Mouse (Mus musculus) E14TG2a.4 (cell line): Measurements from ENCODE around the gene Cyp17a1.

ENCODE experiments used
- H3K27me3 ChIP-seq: 2 replicates; pipeline ENCODE4 v1.6.1; 2014; ENCODE audit warnings: low read length, control low read depth; ENCODE audit not compliant: insufficient read depth
- H3K36me3 ChIP-seq: 2 replicates; pipeline ENCODE4 v1.6.1; 2014; ENCODE audit warnings: low read length, control low read depth; ENCODE audit not compliant: insufficient read depth
- H3K4me1 ChIP-seq: replicated peaks from 2 replicates; pipeline ENCODE4 v1.6.1; 2014; ENCODE audit warnings: low read depth, low read length, control low read depth
- H3K4me3 ChIP-seq: replicated peaks from 2 replicates; pipeline ENCODE4 v1.5.1; 2014; ENCODE audit warnings: mild to moderate bottlenecking, low read length
- H3K9me3 ChIP-seq: 2 replicates; pipeline ENCODE4 v1.6.1; 2014; ENCODE audit warnings: low read length, control low read depth
- CTCF ChIP-seq: conservative IDR thresholded peaks from 2 replicates; pipeline ENCODE4 v1.5.1; 2014; ENCODE audit warnings: low read length
- NANOG ChIP-seq: IDR thresholded peaks from 2 replicates; pipeline ENCODE4 v1.6.1; 2014; ENCODE audit warnings: borderline replicate concordance, low read length, mixed read lengths
- POU5F1 ChIP-seq: IDR thresholded peaks from 2 replicates; pipeline ENCODE4 v1.6.1; 2014; ENCODE audit warnings: low read length, borderline replicate concordance

Cyp17a1 gene

DNA sequence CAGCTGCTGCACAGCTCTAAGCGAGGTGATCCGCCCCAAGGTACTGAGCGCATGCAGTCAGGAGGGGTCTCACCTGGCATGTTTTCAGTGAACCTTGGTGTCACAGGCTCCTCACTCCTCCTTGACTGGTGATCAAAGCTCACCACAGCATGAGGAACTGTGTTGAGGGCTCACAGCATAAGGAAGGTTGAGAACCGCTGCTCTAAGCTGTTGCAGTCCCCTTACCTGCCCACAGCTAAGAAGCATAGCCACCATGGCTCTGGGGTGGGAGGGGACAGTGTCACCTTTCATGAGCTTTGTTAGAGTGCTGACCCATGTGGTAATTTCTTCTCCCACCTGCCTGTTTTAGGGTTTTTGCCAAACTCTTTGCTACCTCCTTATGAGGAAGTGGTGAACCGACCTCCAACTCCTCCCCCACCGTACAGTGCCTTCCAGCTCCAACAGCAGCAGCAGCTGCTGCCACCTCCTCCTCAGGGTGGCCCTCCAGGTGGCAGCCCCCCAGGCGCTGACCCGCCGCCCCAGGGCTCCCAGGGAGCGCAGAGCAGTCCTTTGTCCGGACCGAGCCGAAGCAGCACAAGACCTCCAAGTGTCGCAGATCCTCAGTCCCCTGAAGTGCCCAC, 19.2 kb downstream of the Cyp17a1 start:
- Histone ChIP-seq H3K9me3 (no peaks in the 10 kb centered on the region), H3K4me1 (peaks cover 46% of the 10 kb centered on the region), H3K27me3 (no peaks in the 10 kb centered on the region), H3K36me3 (peaks cover 54% of the 10 kb centered on the region), H3K4me3 (no peak overlapping the region)
- TF ChIP-seq POU5F1, result no peak
- TF ChIP-seq CTCF, result no peak
- no peak for TF ChIP-seq NANOG

DNA sequence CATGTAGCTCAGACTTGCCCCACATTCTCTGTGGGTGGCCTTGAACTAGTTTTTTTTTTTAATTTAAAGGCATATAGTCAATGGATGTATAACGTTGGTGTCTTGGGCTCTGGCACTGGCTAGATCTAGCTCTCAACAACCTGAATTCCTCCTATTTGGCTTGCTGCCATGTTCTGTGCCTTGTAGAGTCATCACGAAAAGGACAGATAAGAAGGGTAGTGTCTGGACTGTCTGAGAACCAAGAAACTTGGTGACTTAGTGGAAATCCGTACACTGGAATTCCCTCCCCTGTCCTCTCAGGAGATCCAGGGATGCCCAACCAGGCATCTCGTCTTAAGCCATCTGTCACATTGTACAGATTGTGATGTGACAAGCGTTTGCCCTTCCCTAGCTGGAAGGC, 19.8 kb downstream of the Cyp17a1 start:
- peaks cover 46% of the 10 kb centered on the region for H3K4me1 ChIP-seq
- H3K4me3 ChIP-seq, result no peak overlapping the region
- H3K36me3 ChIP-seq, result peaks cover 58% of the 10 kb centered on the region
- TF ChIP-seq CTCF (no peak), POU5F1 (no peak), NANOG (no peak)
- H3K27me3 ChIP-seq, result no peaks in the 10 kb centered on the region
- H3K9me3 ChIP-seq, result no peaks in the 10 kb centered on the region

DNA sequence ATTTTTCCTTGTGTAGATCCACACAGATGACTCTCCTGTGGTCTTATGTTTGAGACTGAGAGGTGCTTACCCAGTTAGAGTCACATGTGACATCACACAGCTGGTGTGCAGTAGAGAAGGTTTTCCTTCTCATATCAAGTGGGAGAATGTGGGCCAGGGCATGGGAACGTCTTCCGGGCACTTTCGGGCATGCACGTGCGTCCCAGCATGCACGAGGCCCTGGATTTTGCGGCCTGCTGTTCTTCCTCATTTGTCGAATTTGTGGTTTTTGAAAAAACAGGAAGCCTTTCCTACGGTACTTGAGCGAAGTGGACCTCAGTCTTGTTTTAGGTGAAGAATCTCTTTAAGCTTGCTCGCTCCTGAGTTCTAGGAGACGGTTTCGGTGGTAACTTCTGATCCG, 24.4 kb downstream of the Cyp17a1 start:
- Histone ChIP-seq H3K36me3 (peaks cover 61% of the 10 kb centered on the region), H3K4me1 (peaks cover 41% of the 10 kb centered on the region), H3K4me3 (no peak overlapping the region), H3K9me3 (no peaks in the 10 kb centered on the region), H3K27me3 (no peaks in the 10 kb centered on the region)
- TF ChIP-seq POU5F1 (no peak), NANOG (no peak), CTCF (no peak)

GRCm38 (mm10) chr19:46647850-46648249, 25.1 kb downstream of the Cyp17a1 start:
- peaks cover 55% of the 10 kb centered on the region for H3K36me3 ChIP-seq
- H3K9me3 ChIP-seq, result no peaks in the 10 kb centered on the region
- no peaks in the 10 kb centered on the region for H3K27me3 ChIP-seq
- TF ChIP-seq CTCF, result no peak
- H3K4me1 ChIP-seq, result peaks cover 42% of the 10 kb centered on the region
- H3K4me3 ChIP-seq, result no peak overlapping the region

- Histone ChIP-seq H3K9me3 (no peaks in the 10 kb centered on the region), H3K36me3 (peaks cover 52% of the 10 kb centered on the region), H3K27me3 (no peaks in the 10 kb centered on the region), H3K4me3 (no peak overlapping the region), H3K4me1 (peaks cover 46% of the 10 kb centered on the region)
- TF ChIP-seq NANOG, result no peak
- TF ChIP-seq CTCF, result no peak
- no peak for TF ChIP-seq POU5F1
Observed at GRCm38 (mm10) chr19:46647254-46647653, 25.7 kb downstream of the Cyp17a1 start.

GRCm38 (mm10) chr19:46646041-46646481, 26.9 kb downstream of the Cyp17a1 start:
- Histone ChIP-seq H3K36me3 (peaks cover 44% of the 10 kb centered on the region), H3K27me3 (no peaks in the 10 kb centered on the region)
- TF ChIP-seq POU5F1 (no peak), CTCF (no peak), NANOG (no peak)

GRCm38 (mm10) chr19:46644793-46645602, 28.0 kb downstream of the Cyp17a1 start:
- Histone ChIP-seq H3K9me3 (no peaks in the 10 kb centered on the region), H3K4me1 (peaks cover 62% of the 10 kb centered on the region), H3K36me3 (peaks cover 43% of the 10 kb centered on the region), H3K27me3 (no peaks in the 10 kb centered on the region), H3K4me3 (0 out of 2 replicates have a peak overlapping the region, but pooled peaks have one; percentile 10)
- no peak for TF ChIP-seq CTCF
- TF ChIP-seq POU5F1, result no peak
- no peak for TF ChIP-seq NANOG

More at GRCm38 (mm10) chr19:46646041-46646481, 26.9 kb downstream of the Cyp17a1 start:
- no peaks in the 10 kb centered on the region for H3K9me3 ChIP-seq
- H3K4me3 ChIP-seq, result no peak overlapping the region
- peaks cover 56% of the 10 kb centered on the region for H3K4me1 ChIP-seq

DNA sequence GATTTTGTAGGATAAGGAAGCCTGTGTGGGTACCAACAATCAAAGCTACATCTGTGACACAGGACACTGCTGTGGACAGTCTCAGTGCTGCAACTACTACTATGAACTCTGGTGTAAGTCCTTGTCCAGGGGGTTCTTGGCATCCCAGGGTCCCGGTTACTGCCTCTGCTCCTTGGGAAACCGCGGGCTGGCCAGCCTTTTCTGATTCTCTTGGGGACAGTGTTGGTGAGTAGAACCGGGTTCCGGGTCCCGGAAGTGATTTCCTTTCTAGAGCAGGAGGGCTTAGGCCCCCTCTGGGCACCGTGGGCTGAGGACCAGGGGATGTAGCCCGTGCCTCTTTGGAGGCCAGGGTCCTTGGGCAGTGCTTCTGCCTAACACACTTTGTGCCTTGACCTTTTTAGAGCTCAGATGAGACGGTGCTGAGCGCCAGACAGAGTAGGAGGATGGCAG, 28.6 kb downstream of the Cyp17a1 start:
- Histone ChIP-seq H3K36me3 (peaks cover 39% of the 10 kb centered on the region), H3K4me1 (peaks cover 62% of the 10 kb centered on the region), H3K9me3 (no peaks in the 10 kb centered on the region), H3K4me3 (0 out of 2 replicates have a peak overlapping the region, but pooled peaks have one; percentile 10), H3K27me3 (no peaks in the 10 kb centered on the region)
- TF ChIP-seq POU5F1 (no peak), NANOG (no peak), CTCF (no peak)
